Mouse (Mus musculus) liver, embryonic 12.5 days (tissue): ENCODE measurements around the gene Cpe. TPM values are rescaled to one million over a fixed set of nuclear protein-coding genes. Genes with fewer than 3 reads are reported as not detected.

Experiments used
- ATAC-seq: fragments of 200-750 bp; cut with Nextera tagmentation; 2 replicates; pipeline ENCODE4 v1.8.0; 2017; ENCODE audit warnings: moderate number of reproducible peaks, mild to moderate bottlenecking, moderate library complexity
- H3K27ac ChIP-seq: fragments of 300-500 bp; sonication (generic); 2 replicates; pipeline ENCODE4 v1.5.1; 2016; ENCODE audit warnings: mild to moderate bottlenecking
- H3K27me3 ChIP-seq: fragments of 300-500 bp; sonication (generic); replicated peaks from 2 replicates; pipeline ENCODE4 v1.6.1; 2016; ENCODE audit warnings: mild to moderate bottlenecking, moderate library complexity
- H3K36me3 ChIP-seq: fragments of 300-500 bp; sonication (generic); 2 replicates; pipeline ENCODE4 v1.6.1; 2016; ENCODE audit warnings: mild to moderate bottlenecking, moderate library complexity
- H3K4me1 ChIP-seq: fragments of 300-500 bp; sonication (generic); 2 replicates; pipeline ENCODE4 v1.6.1; 2016
- H3K4me2 ChIP-seq: fragments of 300-500 bp; sonication (generic); 2 replicates; pipeline ENCODE4 v1.6.1; 2016; ENCODE audit warnings: mild to moderate bottlenecking, moderate library complexity
- H3K4me3 ChIP-seq: fragments of 300-500 bp; sonication (generic); 2 replicates; pipeline ENCODE4 v1.5.1; 2016; ENCODE audit warnings: mild to moderate bottlenecking, moderate library complexity
- H3K9ac ChIP-seq: fragments of 300-500 bp; sonication (generic); 2 replicates; pipeline ENCODE4 v1.6.1; 2016; ENCODE audit warnings: mild to moderate bottlenecking, moderate library complexity
- H3K9me3 ChIP-seq: fragments of 300-500 bp; sonication (generic); replicated peaks from 2 replicates; pipeline ENCODE4 v1.6.1; 2016; ENCODE audit warnings: mild to moderate bottlenecking, moderate library complexity
- WGBS: fragments of 180-500 bp; shearing (Covaris S2); methylation state at CpG from one replicate; pipeline ENCODE4 v1.1.7; 2016; ENCODE audit not compliant: insufficient replicate concordance; 5-methylcytosine and 5-hydroxymethylcytosine counted together
- polyA plus RNA-seq: library from polyadenylated mRNA; unstranded; fragments of >200 nt; fragmentation: Nextera tagmentation; extraction: Ambion mirVana; gene quantifications from 2 replicates; pipeline ENCODE4 v1.2.1, GENCODE M21; 2016

Gene Cpe
- polyA plus RNA-seq, 1 experiment from 2014 or later: 6.7 TPM

DNA sequence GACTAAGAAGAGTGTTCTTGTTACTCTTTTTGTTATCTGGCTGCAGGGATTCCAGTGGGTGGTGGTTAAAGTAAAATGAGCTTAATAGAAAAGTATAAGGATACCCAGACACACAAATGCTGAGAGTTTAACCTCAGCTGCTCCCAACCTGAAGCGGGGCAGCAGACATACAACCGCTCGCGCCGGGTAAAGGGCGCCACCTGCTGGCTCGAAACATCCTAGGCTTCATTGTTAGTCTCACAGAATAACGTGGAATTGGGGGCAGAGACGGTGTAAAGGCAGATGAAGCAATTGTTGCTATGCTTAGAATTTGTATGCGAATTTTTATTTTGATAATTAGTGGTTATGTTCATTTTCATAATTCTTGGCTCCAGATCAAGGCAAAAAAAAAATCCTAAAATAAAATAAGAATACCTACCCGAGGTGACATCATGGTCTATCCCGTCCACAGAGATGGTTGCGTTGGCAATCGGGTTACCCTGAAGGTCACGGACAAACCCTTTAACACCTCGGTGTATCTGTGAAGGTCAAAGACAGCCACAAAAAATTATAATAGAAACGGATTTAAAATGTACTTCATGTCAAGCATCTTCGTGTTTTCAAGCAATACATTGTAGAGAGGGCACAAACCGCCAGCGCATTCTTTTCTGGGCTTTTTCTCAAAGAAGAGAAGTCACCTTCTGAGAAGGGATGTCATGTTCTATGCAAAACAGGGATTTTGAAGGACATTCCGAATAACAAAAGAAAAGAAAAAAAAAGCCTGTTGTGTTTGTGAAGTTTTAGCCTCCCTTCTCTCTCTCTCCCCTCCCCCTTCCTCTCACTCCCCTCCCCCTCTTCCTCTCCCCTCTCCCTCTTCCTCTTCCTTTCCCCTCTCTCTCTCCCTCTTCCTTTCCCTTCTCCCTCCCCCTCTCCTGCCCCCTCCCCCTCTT lies 95.5 kb downstream of the Cpe start:
- no peaks in the 10 kb centered on the region for H3K36me3 ChIP-seq
- no peak overlapping the region for H3K27ac ChIP-seq
- no peak overlapping the region for H3K4me3 ChIP-seq
- no peaks in the 10 kb centered on the region for H3K4me1 ChIP-seq
- no peak overlapping the region for H3K9ac ChIP-seq
- WGBS: 25% methylated on average over 21 of the region's 21 CpGs
- no peaks in the 10 kb centered on the region for H3K9me3 ChIP-seq
- H3K27me3 ChIP-seq: no peaks in the 10 kb centered on the region
- H3K4me2 ChIP-seq: no peak overlapping the region
- no peak for ATAC-seq

DNA sequence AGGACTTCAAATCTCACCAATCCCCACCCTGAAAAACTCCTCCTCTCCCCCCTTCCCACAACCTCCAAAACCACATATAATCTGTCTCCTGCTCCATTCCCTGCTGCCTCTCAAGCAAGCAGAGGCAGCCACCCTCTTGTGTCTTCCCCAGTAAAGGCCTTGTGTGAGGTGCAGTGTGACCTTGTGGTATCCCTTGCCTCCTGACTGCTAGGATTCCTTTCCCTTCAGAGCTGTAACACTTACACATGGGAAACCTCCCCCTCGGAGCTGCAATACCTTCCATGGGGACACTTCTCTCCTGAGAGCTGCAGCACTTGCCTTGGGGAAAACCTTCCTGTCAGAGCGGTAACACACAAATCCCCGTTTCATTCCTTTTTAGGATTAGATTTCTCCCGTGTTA lies 96.5 kb downstream of the Cpe start:
- Histone ChIP-seq H3K36me3 (no peaks in the 10 kb centered on the region), H3K4me3 (no peak overlapping the region), H3K9ac (no peak overlapping the region), H3K9me3 (no peaks in the 10 kb centered on the region), H3K27ac (no peak overlapping the region), H3K4me2 (no peak overlapping the region), H3K27me3 (no peaks in the 10 kb centered on the region), H3K4me1 (no peaks in the 10 kb centered on the region)
- ATAC-seq: no peak
- WGBS: 56% methylated on average over 4 of the region's 4 CpGs

DNA sequence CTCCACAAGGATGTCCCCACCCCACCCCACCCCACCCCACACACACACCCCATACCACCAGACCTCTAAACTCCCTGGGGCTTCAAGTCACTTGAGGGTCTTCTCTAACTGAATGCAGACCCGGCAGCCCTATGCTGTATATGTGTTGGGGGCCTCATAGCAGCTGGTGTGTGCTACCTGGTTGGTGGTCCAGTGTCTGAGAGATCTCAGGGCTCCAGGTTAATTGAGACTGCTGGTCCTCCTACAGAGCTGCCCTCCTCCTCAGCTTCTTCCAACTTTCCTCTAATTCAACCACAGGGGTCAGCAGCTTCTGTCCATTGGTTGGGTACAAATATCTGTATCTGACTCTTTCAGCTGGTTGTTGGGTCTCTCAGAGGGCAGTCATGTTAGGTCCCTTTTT lies 102.4 kb downstream of the Cpe start:
- H3K9ac ChIP-seq: no peak overlapping the region
- ATAC-seq: no peak
- H3K4me1 ChIP-seq: no peaks in the 10 kb centered on the region
- H3K27me3 ChIP-seq: no peaks in the 10 kb centered on the region
- H3K27ac ChIP-seq: no peak overlapping the region
- no peaks in the 10 kb centered on the region for H3K36me3 ChIP-seq
- no peaks in the 10 kb centered on the region for H3K9me3 ChIP-seq
- WGBS: 70% methylated on average over 1 of the region's 1 CpGs
- H3K4me3 ChIP-seq: no peak overlapping the region
- no peak overlapping the region for H3K4me2 ChIP-seq

DNA sequence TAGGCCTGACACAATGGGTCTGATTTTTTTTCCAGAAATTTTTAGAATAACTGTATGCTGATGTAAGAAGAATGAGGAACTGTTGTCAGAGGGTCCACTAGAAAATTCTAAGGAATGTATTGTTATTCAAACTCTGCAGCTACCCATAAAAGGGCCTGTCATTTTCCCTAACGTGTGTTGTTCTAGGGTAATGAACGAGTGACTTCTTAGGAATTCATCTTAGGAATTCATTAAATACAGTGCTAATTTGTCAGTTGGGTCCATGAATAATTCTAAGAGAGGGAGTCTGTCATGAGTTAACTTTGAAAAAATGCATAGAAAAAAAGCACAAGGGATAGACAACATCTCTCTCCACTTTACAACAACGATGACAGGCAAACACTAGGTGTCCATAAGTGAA lies 110.0 kb downstream of the Cpe start:
- Histone ChIP-seq H3K27me3 (no peaks in the 10 kb centered on the region), H3K4me3 (no peak overlapping the region), H3K9me3 (no peaks in the 10 kb centered on the region), H3K27ac (no peak overlapping the region), H3K4me2 (no peak overlapping the region), H3K9ac (no peak overlapping the region), H3K4me1 (no peaks in the 10 kb centered on the region), H3K36me3 (no peaks in the 10 kb centered on the region)
- ATAC-seq: no peak
- 55% methylated on average over 3 of the region's 3 CpGs for WGBS

DNA sequence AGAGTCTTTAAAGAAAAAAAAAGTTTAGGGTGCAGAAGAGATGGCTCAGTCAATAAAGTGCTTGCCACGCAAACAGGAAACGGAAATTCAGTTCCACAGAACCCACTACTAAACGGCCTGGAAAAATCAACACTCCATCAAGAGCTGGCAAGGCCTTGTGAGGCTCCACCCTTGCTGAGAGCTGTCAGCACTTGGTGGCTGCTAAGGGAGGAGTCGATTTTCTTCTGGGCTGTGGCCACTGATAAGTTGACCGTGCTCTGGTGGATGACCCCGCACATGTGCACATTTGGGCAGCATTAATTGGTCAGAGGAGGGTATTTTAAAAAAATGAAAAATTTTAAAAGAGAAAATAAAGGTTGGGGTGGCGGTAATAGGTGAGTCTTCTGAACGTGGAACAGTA lies 114.6 kb downstream of the Cpe start:
- Histone ChIP-seq H3K27ac (no peak overlapping the region), H3K9me3 (no peaks in the 10 kb centered on the region), H3K4me1 (no peaks in the 10 kb centered on the region), H3K9ac (no peak overlapping the region), H3K27me3 (no peaks in the 10 kb centered on the region), H3K36me3 (no peaks in the 10 kb centered on the region), H3K4me3 (no peak overlapping the region), H3K4me2 (no peak overlapping the region)
- ATAC-seq: no peak
- WGBS: 53% methylated on average over 8 of the region's 8 CpGs

DNA sequence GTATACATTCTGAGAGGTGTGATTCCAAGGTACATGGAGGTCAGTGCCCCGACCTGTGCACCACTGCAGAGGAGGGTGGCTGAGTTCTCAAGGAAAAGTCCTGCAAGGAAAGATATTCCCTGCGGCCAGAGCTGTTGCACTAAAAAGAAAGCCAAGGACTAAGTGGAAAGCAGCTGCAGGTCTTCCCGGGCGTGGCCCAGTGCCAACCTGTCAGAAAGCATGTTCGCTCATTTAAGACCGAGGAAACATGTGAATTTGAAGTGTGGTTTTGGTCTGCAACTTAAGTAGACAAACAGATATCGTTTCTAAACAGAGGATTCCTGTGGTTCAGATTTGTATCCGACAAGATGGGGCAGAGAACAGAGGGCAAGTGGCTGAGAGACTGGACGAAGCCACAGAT lies 117.9 kb downstream of the Cpe start:
- no peak overlapping the region for H3K4me3 ChIP-seq
- no peaks in the 10 kb centered on the region for H3K4me1 ChIP-seq
- no peaks in the 10 kb centered on the region for H3K9me3 ChIP-seq
- H3K36me3 ChIP-seq: no peaks in the 10 kb centered on the region
- H3K4me2 ChIP-seq: no peak overlapping the region
- ATAC-seq: no peak
- WGBS: 72% methylated on average over 9 of the region's 9 CpGs
- H3K27me3 ChIP-seq: no peaks in the 10 kb centered on the region
- H3K27ac ChIP-seq: no peak overlapping the region
- no peak overlapping the region for H3K9ac ChIP-seq

DNA sequence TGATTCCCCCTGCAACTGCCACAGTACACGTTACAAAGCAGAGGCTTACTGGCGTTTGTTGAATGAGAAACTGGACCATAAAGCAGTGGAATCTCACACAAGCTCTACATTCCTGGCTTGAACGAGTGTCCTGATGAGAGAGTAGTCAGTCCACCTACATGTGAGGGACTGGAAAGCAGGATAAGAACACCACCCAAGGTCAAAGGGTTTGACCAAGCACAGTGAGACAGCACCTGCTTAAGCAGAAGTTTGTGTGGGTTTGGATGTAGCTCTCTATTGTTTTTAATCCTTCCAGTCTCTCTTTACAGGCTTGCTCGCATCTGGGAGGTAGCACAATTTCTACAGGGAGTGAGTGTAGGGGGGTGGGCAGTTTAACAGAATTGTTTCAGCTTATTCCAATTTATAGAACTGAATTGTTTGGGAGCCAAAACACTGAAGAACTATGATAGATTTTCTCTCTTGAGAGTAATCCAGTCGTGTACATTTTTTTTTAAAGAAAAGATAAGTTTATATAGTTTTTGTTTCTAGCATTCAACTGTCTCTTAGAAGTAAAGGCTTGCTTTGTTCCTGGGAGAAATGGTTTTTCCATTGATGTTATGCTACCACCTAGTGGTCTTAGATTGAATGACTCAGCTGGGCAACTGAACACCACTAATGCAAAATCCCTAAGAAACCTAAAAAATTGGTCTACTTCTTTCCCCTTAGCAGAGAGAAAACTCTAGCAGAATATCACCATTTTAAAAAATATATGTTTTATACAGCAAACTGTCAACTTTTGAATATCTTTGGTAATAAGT lies 144.6 kb downstream of the Cpe start:
- H3K36me3 ChIP-seq: no peaks in the 10 kb centered on the region
- no peak overlapping the region for H3K9ac ChIP-seq
- no peak for ATAC-seq
- H3K9me3 ChIP-seq: no peaks in the 10 kb centered on the region
- no peaks in the 10 kb centered on the region for H3K4me1 ChIP-seq
- no peaks in the 10 kb centered on the region for H3K27me3 ChIP-seq
- 32% methylated on average over 5 of the region's 5 CpGs for WGBS
- no peak overlapping the region for H3K4me3 ChIP-seq
- H3K4me2 ChIP-seq: no peak overlapping the region
- H3K27ac ChIP-seq: no peak overlapping the region

DNA sequence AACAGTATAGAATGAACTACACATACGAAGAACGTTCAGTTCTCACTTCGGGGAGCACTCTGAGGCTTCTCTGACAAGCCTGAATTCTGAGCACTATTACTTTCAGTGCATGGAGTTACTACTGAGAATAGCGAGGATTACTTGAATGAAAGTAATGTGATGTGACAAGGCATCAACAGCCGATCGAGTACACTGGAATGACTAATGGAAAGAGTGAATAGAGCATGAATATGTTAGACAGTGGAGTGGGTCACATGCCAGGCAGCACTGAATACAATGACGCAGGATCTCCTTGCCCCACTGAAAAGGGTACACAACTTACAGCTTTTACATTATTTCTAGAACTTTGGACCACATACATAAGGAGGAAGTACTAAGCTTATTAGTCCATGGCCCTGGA lies 149.4 kb downstream of the Cpe start:
- 77% methylated on average over 7 of the region's 7 CpGs for WGBS

More for the DNA sequence above, 149.4 kb downstream of the Cpe start:
- Histone ChIP-seq H3K9me3 (no peaks in the 10 kb centered on the region), H3K4me3 (no peak overlapping the region), H3K36me3 (no peaks in the 10 kb centered on the region), H3K4me1 (no peaks in the 10 kb centered on the region), H3K9ac (no peak overlapping the region), H3K4me2 (no peak overlapping the region), H3K27me3 (no peaks in the 10 kb centered on the region), H3K27ac (no peak overlapping the region)
- no peak for ATAC-seq

Other genes starting within 250 kb of the Cpe start
- 122 and 135 TPM in 2 replicates for gene Msmo1, start 40.7 kb upstream of the Cpe start, polyA plus RNA-seq
- 6.9 and 8.2 TPM in 2 replicates for gene Klhl2, start 157.0 kb upstream of the Cpe start, polyA plus RNA-seq